Mouse (Mus musculus): ENCODE data around the gene Rptn. TPM values are rescaled to one million over a fixed set of nuclear protein-coding genes. Genes with fewer than 3 reads are reported as not detected.
"Not testable (repeated sequence)": the region's sequence is repeated elsewhere in the genome, so short reads cannot be mapped to it uniquely, and the experiment has no call there.

Gene Rptn
- polyA plus RNA-seq, 1 experiment from 2014 or later, result not detected

- Histone ChIP-seq H3K4me1 (replicated peaks; ENCODE audit: control insufficient read depth, insufficient read depth, low read length) (peaks cover 25% of the 10 kb centered on the region), H3K9me3 (ENCODE audit: control insufficient read depth, low read length) (no peaks in the 10 kb centered on the region), H3K9ac (replicated peaks; ENCODE audit: low read depth, low read length) (peak overlapping the region; percentile 35; the same call in 1 of the 2 replicates), H3K36me3 (ENCODE audit: control insufficient read depth, insufficient read depth) (no peaks in the 10 kb centered on the region), H3K27me3 (replicated peaks; ENCODE audit: control insufficient read depth, insufficient read depth, low read length) (peaks cover 24% of the 10 kb centered on the region), H3K27ac (ENCODE audit: low read length) (no peak overlapping the region), H3K4me2 (ENCODE audit: low read length) (peak overlapping the region; percentile 95), H3K4me3 (replicated peaks; ENCODE audit: low read length) (peak overlapping the region; percentile 70)
- WGBS, result under 1% methylated on average over 54 of the region's 54 CpGs
- ATAC-seq, result no peak
Measured at GRCm38 (mm10) chr3:93446128-93446755, 52.7 kb downstream of the Rptn start.

GRCm38 (mm10) chr3:93446756-93447137, 53.2 kb downstream of the Rptn start:
- not testable (repeated sequence) for ATAC-seq; H3K9me3 ChIP-seq (ENCODE audit: control insufficient read depth, low read length); H3K27ac ChIP-seq (ENCODE audit: low read length); H3K36me3 ChIP-seq (ENCODE audit: control insufficient read depth, insufficient read depth)
- peaks cover 25% of the 10 kb centered on the region for H3K4me1 ChIP-seq (replicated peaks; ENCODE audit: control insufficient read depth, insufficient read depth, low read length)
- peaks cover 26% of the 10 kb centered on the region for H3K27me3 ChIP-seq (replicated peaks; ENCODE audit: control insufficient read depth, insufficient read depth, low read length)
- H3K9ac ChIP-seq (replicated peaks; ENCODE audit: low read depth, low read length), result peak overlapping the region; percentile 18
- peak overlapping the region; percentile 70 for H3K4me3 ChIP-seq (replicated peaks; ENCODE audit: low read length)
- under 1% methylated on average over 32 of the region's 32 CpGs for WGBS
- H3K4me2 ChIP-seq (ENCODE audit: low read length), result peak overlapping the region; percentile 95

GRCm38 (mm10) chr3:93447138-93447841, 53.8 kb downstream of the Rptn start:
- Histone ChIP-seq H3K27ac (ENCODE audit: low read length) (no peak overlapping the region), H3K4me3 (replicated peaks; ENCODE audit: low read length) (peak overlapping the region; percentile 70), H3K9ac (replicated peaks; ENCODE audit: low read depth, low read length) (peak overlapping the region; percentile 18), H3K4me1 (replicated peaks; ENCODE audit: control insufficient read depth, insufficient read depth, low read length) (peaks cover 25% of the 10 kb centered on the region), H3K36me3 (ENCODE audit: control insufficient read depth, insufficient read depth) (no peaks in the 10 kb centered on the region), H3K4me2 (ENCODE audit: low read length) (peak overlapping the region; percentile 95), H3K27me3 (replicated peaks; ENCODE audit: control insufficient read depth, insufficient read depth, low read length) (peaks cover 24% of the 10 kb centered on the region), H3K9me3 (ENCODE audit: control insufficient read depth, low read length) (no peaks in the 10 kb centered on the region)
- peak; percentile 71 for ATAC-seq
- under 1% methylated on average over 59 of the region's 59 CpGs for WGBS

Small RNA genes within 50 kb of the gene (microRNA-seq; reads per million reads assigned to microRNA genes)
- not detected for gene Gm22752
- gene Gm44353, result not detected

Other genes starting within 250 kb of the Rptn start
- not detected in 2 replicates for gene Crnn, start 248.9 kb upstream of the Rptn start, polyA plus RNA-seq (2015; fragmentation: Nextera tagmentation; extraction: Ambion mirVana)
- gene Flg2, start 196.4 kb upstream of the Rptn start, polyA plus RNA-seq (2015; fragmentation: Nextera tagmentation; extraction: Ambion mirVana), result not detected in 2 replicates
- gene Flg, start 120.2 kb upstream of the Rptn start, polyA plus RNA-seq (2015; fragmentation: Nextera tagmentation; extraction: Ambion mirVana), result not detected in 2 replicates
- gene Hrnr, start 74.0 kb upstream of the Rptn start, polyA plus RNA-seq (2015; fragmentation: Nextera tagmentation; extraction: Ambion mirVana), result 0.07 TPM in 1 of 2 replicates, not detected in the other
- gene Tchh, start 48.6 kb downstream of the Rptn start, polyA plus RNA-seq (2015; fragmentation: Nextera tagmentation; extraction: Ambion mirVana), result 0.48 and 0.90 TPM in 2 replicates
- not detected in 2 replicates for gene Tchhl1, start 75.1 kb downstream of the Rptn start, polyA plus RNA-seq (2015; fragmentation: Nextera tagmentation; extraction: Ambion mirVana)
- 104 and 129 TPM in 2 replicates for gene S100a11, start 126.8 kb downstream of the Rptn start, polyA plus RNA-seq (2015; fragmentation: Nextera tagmentation; extraction: Ambion mirVana)
- gene S100a10, start 161.4 kb downstream of the Rptn start, polyA plus RNA-seq (2015; fragmentation: Nextera tagmentation; extraction: Ambion mirVana), result 117 and 124 TPM in 2 replicates